Mouse (Mus musculus): ENCODE measurements around the gene Cchcr1.

Cchcr1 gene

GRCm38 (mm10) chr17:35507556-35508260, 9.2 kb upstream of the Cchcr1 start:
- no peak for TF ChIP-seq GATA4 (IDR thresholded peaks at IDR 0.05; ENCODE audit: insufficient replicate concordance, low read length)

GRCm38 (mm10) chr17:35509284-35509683, 7.6 kb upstream of the Cchcr1 start:
- TF ChIP-seq GATA4 (IDR thresholded peaks at IDR 0.05; ENCODE audit: insufficient replicate concordance, low read length) = no peak

- TF ChIP-seq GATA4 (IDR thresholded peaks at IDR 0.05; ENCODE audit: insufficient replicate concordance, low read length) = no peak
These were observed 3.8 kb upstream of the Cchcr1 start for GRCm38 (mm10) chr17:35512916-35513626.

DNA sequence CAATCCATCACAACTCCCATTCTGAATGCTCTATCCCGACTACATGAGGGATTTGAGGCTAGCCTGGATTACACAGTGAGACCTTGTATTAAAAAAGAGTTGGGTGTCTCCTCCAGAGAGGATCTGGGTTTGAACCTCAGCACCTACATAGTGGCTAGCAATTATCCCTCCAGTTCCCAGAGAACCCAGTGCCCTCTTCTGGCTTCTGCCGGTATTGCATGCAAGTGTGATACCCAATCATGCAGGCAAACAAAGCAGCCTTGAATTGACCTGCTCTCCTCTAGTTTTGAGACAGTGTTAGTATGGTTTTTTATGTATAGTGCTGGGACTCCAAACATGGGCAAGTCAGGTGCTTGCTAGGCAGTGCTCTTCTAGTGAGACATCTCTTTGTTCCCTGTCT, 3.0 kb upstream of the Cchcr1 start:
- no peak for TF ChIP-seq GATA4 (IDR thresholded peaks at IDR 0.05; ENCODE audit: insufficient replicate concordance, low read length)

GRCm38 (mm10) chr17:35514756-35515155, 2.1 kb upstream of the Cchcr1 start:
- no peak for TF ChIP-seq GATA4 (IDR thresholded peaks at IDR 0.05; ENCODE audit: insufficient replicate concordance, low read length)

DNA sequence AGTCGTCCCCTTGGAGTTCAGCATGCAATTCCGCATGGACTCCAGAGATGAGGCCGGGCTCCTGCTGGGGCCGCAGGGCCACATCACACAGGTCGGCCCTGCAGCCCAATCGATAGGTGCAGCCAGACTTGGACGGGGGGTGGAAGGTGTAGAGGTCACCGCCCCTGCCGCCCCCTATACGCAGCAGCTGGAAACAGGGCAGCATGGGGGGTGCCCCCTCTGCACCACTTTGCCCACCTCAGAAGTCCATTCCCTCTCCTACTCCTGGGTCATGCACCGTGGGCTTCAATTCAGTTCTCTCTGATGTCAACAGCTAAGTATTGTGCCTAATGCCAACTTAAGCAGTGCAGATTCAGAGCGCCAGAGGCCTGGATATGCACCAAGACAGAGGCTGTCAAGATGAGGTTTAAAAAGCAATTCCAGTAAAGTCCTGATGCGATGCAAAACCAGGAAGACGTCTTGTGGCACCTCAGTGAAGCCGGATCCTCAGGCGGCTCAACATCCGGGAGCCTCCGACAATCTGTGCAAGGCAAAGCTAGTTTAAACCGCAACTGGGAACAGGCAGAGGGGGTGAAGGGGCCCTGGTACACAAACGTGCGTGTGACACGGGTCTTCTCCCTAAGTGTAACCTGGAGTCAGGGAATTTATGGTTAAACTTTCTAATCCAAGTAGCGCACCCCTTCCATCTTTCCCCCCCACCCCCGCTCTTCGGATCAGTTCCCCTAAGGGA, 824 bp upstream of the Cchcr1 start:
- TF ChIP-seq GATA4 (IDR thresholded peaks at IDR 0.05; ENCODE audit: insufficient replicate concordance, low read length) = no peak

GRCm38 (mm10) chr17:35517526-35517925, 626 bp downstream of the Cchcr1 start:
- no peak for TF ChIP-seq GATA4 (IDR thresholded peaks at IDR 0.05; ENCODE audit: insufficient replicate concordance, low read length)

GRCm38 (mm10) chr17:35524354-35524753, 7.5 kb downstream of the Cchcr1 start:
- TF ChIP-seq GATA4 (IDR thresholded peaks at IDR 0.05; ENCODE audit: insufficient replicate concordance, low read length) = no peak

- no peak for TF ChIP-seq GATA4 (IDR thresholded peaks at IDR 0.05; ENCODE audit: insufficient replicate concordance, low read length)
These were observed 9.7 kb downstream of the Cchcr1 start for GRCm38 (mm10) chr17:35526644-35527043.

- no peak for TF ChIP-seq GATA4 (IDR thresholded peaks at IDR 0.05; ENCODE audit: insufficient replicate concordance, low read length)
These were observed 15.5 kb downstream of the Cchcr1 start for GRCm38 (mm10) chr17:35532360-35532759.

GRCm38 (mm10) chr17:35532901-35533300, 16.0 kb downstream of the Cchcr1 start, which contains the start of gene Psors1c2:
Gene Psors1c2, plus strand, starts transcription at chr17:35533201.
- no peak for TF ChIP-seq GATA4 (IDR thresholded peaks at IDR 0.05; ENCODE audit: insufficient replicate concordance, low read length)

DNA sequence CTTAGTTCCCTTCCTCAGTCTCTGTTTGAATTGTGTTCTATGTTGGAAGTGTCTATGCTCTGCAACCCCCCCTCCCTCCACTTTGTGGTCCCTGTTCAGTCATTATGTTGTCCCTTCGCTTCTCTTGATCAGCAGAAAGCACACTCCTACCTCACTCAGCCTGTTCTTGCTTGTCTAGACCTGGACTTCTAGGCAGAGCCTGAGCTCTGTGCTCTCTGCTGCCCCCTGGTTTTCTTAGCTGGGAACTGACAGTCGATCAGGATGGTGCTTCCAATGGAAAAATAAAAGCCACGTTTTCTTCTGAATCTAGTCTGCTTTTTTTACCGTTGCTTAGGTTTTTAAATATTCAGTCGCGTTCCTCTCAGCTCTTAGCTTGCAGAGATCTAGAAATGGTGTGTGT, 17.4 kb downstream of the Cchcr1 start:
- TF ChIP-seq GATA4 (IDR thresholded peaks at IDR 0.05; ENCODE audit: insufficient replicate concordance, low read length) = no peak

GRCm38 (mm10) chr17:35537421-35537820, 20.5 kb downstream of the Cchcr1 start:
- no peak for TF ChIP-seq GATA4 (IDR thresholded peaks at IDR 0.05; ENCODE audit: insufficient replicate concordance, low read length)

DNA sequence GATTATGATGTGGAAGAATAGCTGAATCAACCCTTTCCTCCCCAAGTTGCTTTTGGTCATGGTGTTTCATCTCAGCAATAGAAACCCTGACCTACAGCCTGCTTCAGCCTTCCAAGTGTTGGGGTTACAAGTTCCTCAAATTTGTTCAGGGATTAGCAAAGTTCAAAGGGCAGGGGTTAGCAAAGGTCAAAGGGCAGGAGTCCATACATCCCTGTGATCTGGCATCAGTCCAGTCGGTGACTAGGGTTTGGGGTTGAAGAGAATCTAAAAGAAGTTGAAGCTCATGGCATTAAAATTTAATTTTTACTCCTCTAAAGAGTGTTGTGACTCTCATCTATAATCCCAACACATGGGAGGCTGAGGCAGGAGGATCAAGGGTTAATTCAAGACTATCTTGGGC, 21.6 kb downstream of the Cchcr1 start:
- no peak for TF ChIP-seq GATA4 (IDR thresholded peaks at IDR 0.05; ENCODE audit: insufficient replicate concordance, low read length)

DNA sequence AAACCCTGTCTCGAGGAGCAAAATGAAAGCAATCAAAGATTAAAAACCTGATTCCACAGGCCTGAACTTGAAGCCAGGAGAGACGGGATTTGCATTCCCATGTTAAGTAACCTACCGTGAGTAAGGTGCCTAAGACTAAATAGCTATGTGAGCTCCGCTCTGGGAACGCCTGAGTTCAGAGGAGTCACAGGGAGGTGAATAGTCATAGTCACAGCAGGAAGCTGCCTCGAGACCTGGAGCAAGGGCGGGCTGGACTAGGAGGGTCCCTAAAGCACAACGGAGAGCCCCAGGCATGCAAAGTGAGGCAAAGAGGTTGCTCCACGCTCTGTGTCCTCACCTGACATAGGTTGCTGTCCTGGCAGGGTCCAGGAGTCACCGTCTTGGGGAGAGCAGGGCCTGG, 22.6 kb downstream of the Cchcr1 start:
- no peak for TF ChIP-seq GATA4 (IDR thresholded peaks at IDR 0.05; ENCODE audit: insufficient replicate concordance, low read length)

All from liver, adult (tissue).